Mouse (Mus musculus): Measurements from ENCODE around the gene Frmd5. TPM values are rescaled to one million over a fixed set of nuclear protein-coding genes. Genes with fewer than 3 reads are reported as not detected.

Frmd5 gene
- polyA plus RNA-seq, 1 experiment from 2014 or later: 24.2 TPM

GRCm38 (mm10) chr2:121695436-121695835 is 111.5 kb downstream of the Frmd5 start:
- no peak overlapping the region for H3K27ac ChIP-seq (ENCODE audit: low read depth, low read length)
- no peak overlapping the region for H3K4me3 ChIP-seq (ENCODE audit: low read depth, low read length)
- no peak overlapping the region for H3K9ac ChIP-seq (ENCODE audit: low read depth, low read length)
- H3K4me1 ChIP-seq (ENCODE audit: control insufficient read depth, insufficient read depth, low read length): no peaks in the 10 kb centered on the region
- 72% methylated on average over 10 of the region's 10 CpGs for WGBS (ENCODE audit: insufficient replicate concordance)
- no peaks in the 10 kb centered on the region for H3K9me3 ChIP-seq (replicated peaks; ENCODE audit: control insufficient read depth, low read length)
- H3K36me3 ChIP-seq (ENCODE audit: control insufficient read depth, insufficient read depth, low read length): no peaks in the 10 kb centered on the region
- ATAC-seq (replicated peaks; ENCODE audit: insufficient number of reproducible peaks, low FRiP score, low TSS enrichment): no peak
- no peaks in the 10 kb centered on the region for H3K27me3 ChIP-seq (ENCODE audit: control insufficient read depth, insufficient read depth, low read length)
- H3K4me2 ChIP-seq: no peak overlapping the region

- Histone ChIP-seq H3K9ac (ENCODE audit: low read depth, low read length) (no peak overlapping the region), H3K27ac (ENCODE audit: low read depth, low read length) (no peak overlapping the region), H3K36me3 (ENCODE audit: control insufficient read depth, insufficient read depth, low read length) (no peaks in the 10 kb centered on the region), H3K27me3 (ENCODE audit: control insufficient read depth, insufficient read depth, low read length) (no peaks in the 10 kb centered on the region), H3K4me2 (no peak overlapping the region), H3K4me3 (ENCODE audit: low read depth, low read length) (no peak overlapping the region), H3K9me3 (replicated peaks; ENCODE audit: control insufficient read depth, low read length) (no peaks in the 10 kb centered on the region), H3K4me1 (ENCODE audit: control insufficient read depth, insufficient read depth, low read length) (no peaks in the 10 kb centered on the region)
- WGBS (ENCODE audit: insufficient replicate concordance): 75% methylated on average over 2 of the region's 2 CpGs
- ATAC-seq (replicated peaks; ENCODE audit: insufficient number of reproducible peaks, low FRiP score, low TSS enrichment): no peak
Measured at GRCm38 (mm10) chr2:121688107-121688506, 118.8 kb downstream of the Frmd5 start.

- Histone ChIP-seq H3K4me1 (ENCODE audit: control insufficient read depth, insufficient read depth, low read length) (no peaks in the 10 kb centered on the region), H3K4me3 (ENCODE audit: low read depth, low read length) (no peak overlapping the region), H3K9me3 (replicated peaks; ENCODE audit: control insufficient read depth, low read length) (no peaks in the 10 kb centered on the region), H3K27ac (ENCODE audit: low read depth, low read length) (no peak overlapping the region), H3K36me3 (ENCODE audit: control insufficient read depth, insufficient read depth, low read length) (no peaks in the 10 kb centered on the region), H3K4me2 (no peak overlapping the region), H3K27me3 (ENCODE audit: control insufficient read depth, insufficient read depth, low read length) (no peaks in the 10 kb centered on the region), H3K9ac (ENCODE audit: low read depth, low read length) (no peak overlapping the region)
- no peak for ATAC-seq (replicated peaks; ENCODE audit: insufficient number of reproducible peaks, low FRiP score, low TSS enrichment)
- WGBS (ENCODE audit: insufficient replicate concordance): 86% methylated on average over 8 of the region's 8 CpGs
Measured at GRCm38 (mm10) chr2:121683606-121684005, 123.3 kb downstream of the Frmd5 start.

GRCm38 (mm10) chr2:121682361-121682760 is 124.5 kb downstream of the Frmd5 start:
- no peaks in the 10 kb centered on the region for H3K27me3 ChIP-seq (ENCODE audit: control insufficient read depth, insufficient read depth, low read length)
- no peaks in the 10 kb centered on the region for H3K36me3 ChIP-seq (ENCODE audit: control insufficient read depth, insufficient read depth, low read length)
- ATAC-seq (replicated peaks; ENCODE audit: insufficient number of reproducible peaks, low FRiP score, low TSS enrichment): no peak
- H3K9me3 ChIP-seq (replicated peaks; ENCODE audit: control insufficient read depth, low read length): no peaks in the 10 kb centered on the region
- 82% methylated on average over 3 of the region's 3 CpGs for WGBS (ENCODE audit: insufficient replicate concordance)
- no peak overlapping the region for H3K4me2 ChIP-seq
- no peak overlapping the region for H3K9ac ChIP-seq (ENCODE audit: low read depth, low read length)
- no peak overlapping the region for H3K4me3 ChIP-seq (ENCODE audit: low read depth, low read length)
- H3K27ac ChIP-seq (ENCODE audit: low read depth, low read length): no peak overlapping the region
- H3K4me1 ChIP-seq (ENCODE audit: control insufficient read depth, insufficient read depth, low read length): peaks cover 3% of the 10 kb centered on the region; the same call in 1 of the 2 replicates

GRCm38 (mm10) chr2:121679711-121680110 is 127.2 kb downstream of the Frmd5 start:
- Histone ChIP-seq H3K36me3 (ENCODE audit: control insufficient read depth, insufficient read depth, low read length) (no peaks in the 10 kb centered on the region), H3K9me3 (replicated peaks; ENCODE audit: control insufficient read depth, low read length) (no peaks in the 10 kb centered on the region), H3K4me1 (ENCODE audit: control insufficient read depth, insufficient read depth, low read length) (peaks cover 5% of the 10 kb centered on the region; the same call in 1 of the 2 replicates), H3K27ac (ENCODE audit: low read depth, low read length) (no peak overlapping the region), H3K4me2 (no peak overlapping the region), H3K4me3 (ENCODE audit: low read depth, low read length) (no peak overlapping the region), H3K9ac (ENCODE audit: low read depth, low read length) (no peak overlapping the region), H3K27me3 (ENCODE audit: control insufficient read depth, insufficient read depth, low read length) (no peaks in the 10 kb centered on the region)
- ATAC-seq (replicated peaks; ENCODE audit: insufficient number of reproducible peaks, low FRiP score, low TSS enrichment): no peak
- WGBS (ENCODE audit: insufficient replicate concordance): 66% methylated on average over 7 of the region's 7 CpGs

- H3K4me3 ChIP-seq (ENCODE audit: low read depth, low read length): no peak overlapping the region
- H3K27ac ChIP-seq (ENCODE audit: low read depth, low read length): no peak overlapping the region
- ATAC-seq (replicated peaks; ENCODE audit: insufficient number of reproducible peaks, low FRiP score, low TSS enrichment): no peak
- H3K4me2 ChIP-seq: no peak overlapping the region; the same call in 1 of the 2 replicates
- 63% methylated on average over 6 of the region's 6 CpGs for WGBS (ENCODE audit: insufficient replicate concordance)
- no peaks in the 10 kb centered on the region for H3K9me3 ChIP-seq (replicated peaks; ENCODE audit: control insufficient read depth, low read length)
- 0 out of 2 replicates have a peak overlapping the region, but pooled peaks have one; percentile 22 for H3K9ac ChIP-seq (ENCODE audit: low read depth, low read length)
- no peaks in the 10 kb centered on the region for H3K36me3 ChIP-seq (ENCODE audit: control insufficient read depth, insufficient read depth, low read length)
- no peaks in the 10 kb centered on the region for H3K27me3 ChIP-seq (ENCODE audit: control insufficient read depth, insufficient read depth, low read length)
- H3K4me1 ChIP-seq (ENCODE audit: control insufficient read depth, insufficient read depth, low read length): peaks cover 5% of the 10 kb centered on the region; the same call in 1 of the 2 replicates
Measured at GRCm38 (mm10) chr2:121677649-121677986, 129.3 kb downstream of the Frmd5 start.

- H3K4me2 ChIP-seq: no peak overlapping the region; the same call in 1 of the 2 replicates
- H3K27ac ChIP-seq (ENCODE audit: low read depth, low read length): no peak overlapping the region
- no peak for ATAC-seq (replicated peaks; ENCODE audit: insufficient number of reproducible peaks, low FRiP score, low TSS enrichment)
- H3K36me3 ChIP-seq (ENCODE audit: control insufficient read depth, insufficient read depth, low read length): no peaks in the 10 kb centered on the region
- 0 out of 2 replicates have a peak overlapping the region, but pooled peaks have one; percentile 22 for H3K9ac ChIP-seq (ENCODE audit: low read depth, low read length)
- no peaks in the 10 kb centered on the region for H3K9me3 ChIP-seq (replicated peaks; ENCODE audit: control insufficient read depth, low read length)
- H3K4me1 ChIP-seq (ENCODE audit: control insufficient read depth, insufficient read depth, low read length): peaks cover 5% of the 10 kb centered on the region; the same call in 1 of the 2 replicates
- WGBS (ENCODE audit: insufficient replicate concordance): 41% methylated on average over 6 of the region's 6 CpGs
- H3K27me3 ChIP-seq (ENCODE audit: control insufficient read depth, insufficient read depth, low read length): no peaks in the 10 kb centered on the region
- H3K4me3 ChIP-seq (ENCODE audit: low read depth, low read length): no peak overlapping the region
Measured at GRCm38 (mm10) chr2:121676951-121677648, 129.8 kb downstream of the Frmd5 start.

GRCm38 (mm10) chr2:121675895-121676294 is 131.0 kb downstream of the Frmd5 start:
- Histone ChIP-seq H3K9me3 (replicated peaks; ENCODE audit: control insufficient read depth, low read length) (no peaks in the 10 kb centered on the region), H3K36me3 (ENCODE audit: control insufficient read depth, insufficient read depth, low read length) (no peaks in the 10 kb centered on the region), H3K27ac (ENCODE audit: low read depth, low read length) (no peak overlapping the region), H3K4me3 (ENCODE audit: low read depth, low read length) (no peak overlapping the region), H3K4me1 (ENCODE audit: control insufficient read depth, insufficient read depth, low read length) (peaks cover 5% of the 10 kb centered on the region; the same call in 1 of the 2 replicates), H3K4me2 (no peak overlapping the region), H3K27me3 (ENCODE audit: control insufficient read depth, insufficient read depth, low read length) (no peaks in the 10 kb centered on the region), H3K9ac (ENCODE audit: low read depth, low read length) (no peak overlapping the region)
- 84% methylated on average over 5 of the region's 5 CpGs for WGBS (ENCODE audit: insufficient replicate concordance)
- no peak for ATAC-seq (replicated peaks; ENCODE audit: insufficient number of reproducible peaks, low FRiP score, low TSS enrichment)

- ATAC-seq (replicated peaks; ENCODE audit: insufficient number of reproducible peaks, low FRiP score, low TSS enrichment): no peak
- 72% methylated on average over 3 of the region's 3 CpGs for WGBS (ENCODE audit: insufficient replicate concordance)
- Histone ChIP-seq H3K4me2 (no peak overlapping the region), H3K4me1 (ENCODE audit: control insufficient read depth, insufficient read depth, low read length) (peaks cover 5% of the 10 kb centered on the region; the same call in 1 of the 2 replicates), H3K4me3 (ENCODE audit: low read depth, low read length) (no peak overlapping the region), H3K9ac (ENCODE audit: low read depth, low read length) (no peak overlapping the region), H3K9me3 (replicated peaks; ENCODE audit: control insufficient read depth, low read length) (no peaks in the 10 kb centered on the region), H3K27ac (ENCODE audit: low read depth, low read length) (no peak overlapping the region), H3K36me3 (ENCODE audit: control insufficient read depth, insufficient read depth, low read length) (no peaks in the 10 kb centered on the region), H3K27me3 (ENCODE audit: control insufficient read depth, insufficient read depth, low read length) (no peaks in the 10 kb centered on the region)
Measured at GRCm38 (mm10) chr2:121675136-121675535, 131.8 kb downstream of the Frmd5 start.
